Mouse (Mus musculus): ENCODE measurements at regions not wholly inside any gene's neighbourhood (a gene's known extent, or its start where the extent isn't known, plus 50 kb on each side); places are given as distances from the start of the nearest gene placed in this dataset.

GRCm38 (mm10) chr16:25147486-25147885 lies 139.1 kb upstream of the Tprg start:
- no peaks in the 10 kb centered on the region for H3K36me3 ChIP-seq (ENCODE audit: control insufficient read depth, insufficient read depth, low read length)
- DNase-seq (ENCODE audit: low spot score) (no peak), ATAC-seq (ENCODE audit: low FRiP score) (no peak)
- H3K27me3 ChIP-seq (ENCODE audit: control insufficient read depth, insufficient read depth, low read length), result no peaks in the 10 kb centered on the region
- H3K27ac ChIP-seq (ENCODE audit: low read depth, low read length), result no peak overlapping the region
- WGBS, result 86% methylated on average over 4 of the region's 4 CpGs
- no peak overlapping the region for H3K4me2 ChIP-seq (replicated peaks; ENCODE audit: low read depth, low read length)
- no peaks in the 10 kb centered on the region for H3K9me3 ChIP-seq (ENCODE audit: control insufficient read depth, low read length)
- H3K4me1 ChIP-seq (replicated peaks; ENCODE audit: control insufficient read depth, insufficient read depth, low read length), result no peaks in the 10 kb centered on the region
- no peak overlapping the region for H3K4me3 ChIP-seq (ENCODE audit: low read depth, low read length)
- no peak overlapping the region for H3K9ac ChIP-seq (ENCODE audit: low read depth, low read length)

- H3K4me3 ChIP-seq (ENCODE audit: low read depth, low read length), result no peak overlapping the region
Observed at GRCm38 (mm10) chr16:25149186-25149585, 137.4 kb upstream of the Tprg start.

GRCm38 (mm10) chr16:25176870-25177269 lies 109.7 kb upstream of the Tprg start:
- Histone ChIP-seq H3K4me3 (ENCODE audit: low read depth, low read length) (no peak overlapping the region), H3K27ac (ENCODE audit: low read depth, low read length) (no peak overlapping the region), H3K9me3 (ENCODE audit: control insufficient read depth, low read length) (no peaks in the 10 kb centered on the region), H3K4me2 (replicated peaks; ENCODE audit: low read depth, low read length) (no peak overlapping the region), H3K36me3 (ENCODE audit: control insufficient read depth, insufficient read depth, low read length) (no peaks in the 10 kb centered on the region), H3K9ac (ENCODE audit: low read depth, low read length) (no peak overlapping the region), H3K27me3 (ENCODE audit: control insufficient read depth, insufficient read depth, low read length) (no peaks in the 10 kb centered on the region), H3K4me1 (replicated peaks; ENCODE audit: control insufficient read depth, insufficient read depth, low read length) (no peaks in the 10 kb centered on the region)
- no peak for DNase-seq (ENCODE audit: low spot score)
- ATAC-seq (ENCODE audit: low FRiP score), result no peak

More at GRCm38 (mm10) chr16:25149186-25149585, 137.4 kb upstream of the Tprg start:
- Histone ChIP-seq H3K27me3 (ENCODE audit: control insufficient read depth, insufficient read depth, low read length) (no peaks in the 10 kb centered on the region), H3K4me2 (replicated peaks; ENCODE audit: low read depth, low read length) (no peak overlapping the region), H3K4me1 (replicated peaks; ENCODE audit: control insufficient read depth, insufficient read depth, low read length) (no peaks in the 10 kb centered on the region), H3K9me3 (ENCODE audit: control insufficient read depth, low read length) (no peaks in the 10 kb centered on the region), H3K27ac (ENCODE audit: low read depth, low read length) (no peak overlapping the region), H3K36me3 (ENCODE audit: control insufficient read depth, insufficient read depth, low read length) (no peaks in the 10 kb centered on the region), H3K9ac (ENCODE audit: low read depth, low read length) (no peak overlapping the region)
- ATAC-seq (ENCODE audit: low FRiP score) (no peak), DNase-seq (ENCODE audit: low spot score) (no peak)
- 86% methylated on average over 1 of the region's 1 CpGs for WGBS

GRCm38 (mm10) chr16:25178055-25178454 lies 108.6 kb upstream of the Tprg start:
- Histone ChIP-seq H3K36me3 (ENCODE audit: control insufficient read depth, insufficient read depth, low read length) (no peaks in the 10 kb centered on the region), H3K27me3 (ENCODE audit: control insufficient read depth, insufficient read depth, low read length) (no peaks in the 10 kb centered on the region), H3K4me3 (ENCODE audit: low read depth, low read length) (no peak overlapping the region), H3K27ac (ENCODE audit: low read depth, low read length) (no peak overlapping the region), H3K4me2 (replicated peaks; ENCODE audit: low read depth, low read length) (no peak overlapping the region), H3K9me3 (ENCODE audit: control insufficient read depth, low read length) (no peaks in the 10 kb centered on the region), H3K9ac (ENCODE audit: low read depth, low read length) (no peak overlapping the region), H3K4me1 (replicated peaks; ENCODE audit: control insufficient read depth, insufficient read depth, low read length) (no peaks in the 10 kb centered on the region)
- 79% methylated on average over 2 of the region's 2 CpGs for WGBS
- ATAC-seq (ENCODE audit: low FRiP score) (no peak), DNase-seq (ENCODE audit: low spot score) (no peak)

- 92% methylated on average over 6 of the region's 6 CpGs for WGBS
- no peaks in the 10 kb centered on the region for H3K27me3 ChIP-seq (ENCODE audit: control insufficient read depth, insufficient read depth, low read length)
- no peak overlapping the region for H3K9ac ChIP-seq (ENCODE audit: low read depth, low read length)
- no peak overlapping the region for H3K27ac ChIP-seq (ENCODE audit: low read depth, low read length)
- H3K4me3 ChIP-seq (ENCODE audit: low read depth, low read length), result no peak overlapping the region
- H3K4me1 ChIP-seq (replicated peaks; ENCODE audit: control insufficient read depth, insufficient read depth, low read length), result no peaks in the 10 kb centered on the region
- H3K36me3 ChIP-seq (ENCODE audit: control insufficient read depth, insufficient read depth, low read length), result no peaks in the 10 kb centered on the region
- no peak overlapping the region for H3K4me2 ChIP-seq (replicated peaks; ENCODE audit: low read depth, low read length)
- no peaks in the 10 kb centered on the region for H3K9me3 ChIP-seq (ENCODE audit: control insufficient read depth, low read length)
- ATAC-seq (ENCODE audit: low FRiP score), result no peak
- no peak for DNase-seq (ENCODE audit: low spot score)
Observed at GRCm38 (mm10) chr16:25181939-25182338, 104.7 kb upstream of the Tprg start.

GRCm38 (mm10) chr16:25197079-25197478 lies 89.5 kb upstream of the Tprg start:
- Histone ChIP-seq H3K36me3 (ENCODE audit: control insufficient read depth, insufficient read depth, low read length) (no peaks in the 10 kb centered on the region), H3K9me3 (ENCODE audit: control insufficient read depth, low read length) (no peaks in the 10 kb centered on the region), H3K27ac (ENCODE audit: low read depth, low read length) (no peak overlapping the region), H3K9ac (ENCODE audit: low read depth, low read length) (no peak overlapping the region), H3K4me3 (ENCODE audit: low read depth, low read length) (no peak overlapping the region), H3K4me1 (replicated peaks; ENCODE audit: control insufficient read depth, insufficient read depth, low read length) (no peaks in the 10 kb centered on the region), H3K27me3 (ENCODE audit: control insufficient read depth, insufficient read depth, low read length) (no peaks in the 10 kb centered on the region), H3K4me2 (replicated peaks; ENCODE audit: low read depth, low read length) (no peak overlapping the region)
- ATAC-seq (ENCODE audit: low FRiP score), result no peak
- no peak for DNase-seq (ENCODE audit: low spot score)
- WGBS, result 92% methylated on average over 5 of the region's 5 CpGs

- 75% methylated on average over 3 of the region's 3 CpGs for WGBS
- H3K4me3 ChIP-seq (ENCODE audit: low read depth, low read length), result no peak overlapping the region
Observed at GRCm38 (mm10) chr16:25198844-25199243, 87.8 kb upstream of the Tprg start.

GRCm38 (mm10) chr16:25199984-25200383 lies 86.6 kb upstream of the Tprg start:
- ATAC-seq (ENCODE audit: low FRiP score), result no peak
- H3K27ac ChIP-seq (ENCODE audit: low read depth, low read length), result no peak overlapping the region
- H3K9ac ChIP-seq (ENCODE audit: low read depth, low read length), result no peak overlapping the region
- H3K27me3 ChIP-seq (ENCODE audit: control insufficient read depth, insufficient read depth, low read length), result no peaks in the 10 kb centered on the region
- no peak overlapping the region for H3K4me2 ChIP-seq (replicated peaks; ENCODE audit: low read depth, low read length)
- H3K4me3 ChIP-seq (ENCODE audit: low read depth, low read length), result no peak overlapping the region
- H3K4me1 ChIP-seq (replicated peaks; ENCODE audit: control insufficient read depth, insufficient read depth, low read length), result no peaks in the 10 kb centered on the region
- H3K36me3 ChIP-seq (ENCODE audit: control insufficient read depth, insufficient read depth, low read length), result no peaks in the 10 kb centered on the region
- no peaks in the 10 kb centered on the region for H3K9me3 ChIP-seq (ENCODE audit: control insufficient read depth, low read length)
- no peak for DNase-seq (ENCODE audit: low spot score)

More at GRCm38 (mm10) chr16:25198844-25199243, 87.8 kb upstream of the Tprg start:
- Histone ChIP-seq H3K4me2 (replicated peaks; ENCODE audit: low read depth, low read length) (no peak overlapping the region), H3K27me3 (ENCODE audit: control insufficient read depth, insufficient read depth, low read length) (no peaks in the 10 kb centered on the region), H3K36me3 (ENCODE audit: control insufficient read depth, insufficient read depth, low read length) (no peaks in the 10 kb centered on the region), H3K9ac (ENCODE audit: low read depth, low read length) (no peak overlapping the region), H3K4me1 (replicated peaks; ENCODE audit: control insufficient read depth, insufficient read depth, low read length) (no peaks in the 10 kb centered on the region), H3K27ac (ENCODE audit: low read depth, low read length) (no peak overlapping the region), H3K9me3 (ENCODE audit: control insufficient read depth, low read length) (no peaks in the 10 kb centered on the region)
- DNase-seq (ENCODE audit: low spot score), result no peak
- ATAC-seq (ENCODE audit: low FRiP score), result no peak

- Histone ChIP-seq H3K9me3 (ENCODE audit: control insufficient read depth, low read length) (no peaks in the 10 kb centered on the region), H3K36me3 (ENCODE audit: control insufficient read depth, insufficient read depth, low read length) (no peaks in the 10 kb centered on the region), H3K9ac (ENCODE audit: low read depth, low read length) (no peak overlapping the region), H3K27me3 (ENCODE audit: control insufficient read depth, insufficient read depth, low read length) (no peaks in the 10 kb centered on the region), H3K4me2 (replicated peaks; ENCODE audit: low read depth, low read length) (no peak overlapping the region), H3K27ac (ENCODE audit: low read depth, low read length) (no peak overlapping the region), H3K4me1 (replicated peaks; ENCODE audit: control insufficient read depth, insufficient read depth, low read length) (no peaks in the 10 kb centered on the region), H3K4me3 (ENCODE audit: low read depth, low read length) (no peak overlapping the region)
- ATAC-seq (ENCODE audit: low FRiP score), result no peak
- 89% methylated on average over 7 of the region's 7 CpGs for WGBS
- DNase-seq (ENCODE audit: low spot score), result no peak
Observed at GRCm38 (mm10) chr16:25201094-25201770, 85.4 kb upstream of the Tprg start.
